Mouse (Mus musculus) bone marrow macrophage, adult 2 months (primary cell): ENCODE data around the gene Bbs9.

Experiments used
- CTCF ChIP-seq: IDR thresholded peaks from 2 replicates; pipeline ENCODE4 v1.5.1; 2012; ENCODE audit warnings: low read depth, mild to moderate bottlenecking, low read length, moderate library complexity
- POLR2A ChIP-seq: IDR thresholded peaks from 2 replicates; pipeline ENCODE4 v1.6.1; 2012; ENCODE audit warnings: mild to moderate bottlenecking, low read depth, low read length, borderline replicate concordance

GRCm38 (mm10) chr9:22807693-22808092, 332.2 kb downstream of the Bbs9 start:
- TF ChIP-seq POLR2A = no peak
- TF ChIP-seq CTCF = no peak
